Mouse (Mus musculus) forebrain, postnatal 0 days (tissue): ENCODE data around the gene Samhd1. TPM values are rescaled to one million over a fixed set of nuclear protein-coding genes. Genes with fewer than 3 reads are reported as not detected.

Experiments used
- ATAC-seq: fragments of 200-750 bp; cut with Nextera tagmentation; 2 replicates; pipeline ENCODE4 v1.8.0; 2017; ENCODE audit warnings: mild to moderate bottlenecking, moderate library complexity
- DNase-seq: peaks from one replicate; pipeline ENCODE4 v3.0.0-alpha.2; 2015
- H3K27ac ChIP-seq: fragments of 300-500 bp; sonication (generic); 2 replicates; pipeline ENCODE4 v1.5.1; 2014; ENCODE audit warnings: low read depth, mild to moderate bottlenecking, antibody characterized with exemption, low read length, moderate library complexity, mixed read lengths
- H3K27me3 ChIP-seq: fragments of 300-500 bp; sonication (generic); 2 replicates; pipeline ENCODE4 v1.6.1; 2014; ENCODE audit warnings: mild to moderate bottlenecking, low read length, mixed read lengths; ENCODE audit not compliant: insufficient read depth
- H3K36me3 ChIP-seq: fragments of 300-500 bp; sonication (generic); 2 replicates; pipeline ENCODE4 v1.6.1; 2014; ENCODE audit warnings: mild to moderate bottlenecking, moderate library complexity; ENCODE audit not compliant: insufficient read depth
- H3K4me1 ChIP-seq: fragments of 300-500 bp; sonication (generic); 2 replicates; pipeline ENCODE4 v1.6.1; 2014; ENCODE audit warnings: antibody characterized with exemption; ENCODE audit not compliant: insufficient read depth
- H3K4me2 ChIP-seq: fragments of 300-500 bp; sonication (generic); 2 replicates; pipeline ENCODE4 v1.6.1; 2014; ENCODE audit warnings: low read depth, mild to moderate bottlenecking, moderate library complexity
- H3K4me3 ChIP-seq: fragments of 300-500 bp; sonication (generic); 2 replicates; pipeline ENCODE4 v1.5.1; 2014; ENCODE audit warnings: low read depth, low read length, mixed read lengths
- H3K9ac ChIP-seq: fragments of 300-500 bp; sonication (generic); 2 replicates; pipeline ENCODE4 v1.6.1; 2014; ENCODE audit warnings: mild to moderate bottlenecking
- H3K9me3 ChIP-seq: fragments of 300-500 bp; sonication (generic); 2 replicates; pipeline ENCODE4 v1.6.1; 2016; ENCODE audit warnings: low read length
- CTCF ChIP-seq: sonication (generic); IDR thresholded peaks from 2 replicates; pipeline ENCODE4 v1.5.1; 2016; ENCODE audit warnings: antibody characterized with exemption, control low read depth, low read depth
- WGBS: fragments of 180-500 bp; shearing (Covaris S2); extraction: QIAGEN DNeasy Blood & Tissue Kit; methylation state at CpG from one replicate; pipeline ENCODE4 v1.1.7; 2014; 5-methylcytosine and 5-hydroxymethylcytosine counted together
- polyA plus RNA-seq: library from polyadenylated mRNA; unstranded; fragments of >200 nt; fragmentation: Nextera tagmentation; extraction: Ambion mirVana; gene quantifications from 2 replicates; pipeline ENCODE4 v1.2.1, GENCODE M21; 2015
- total RNA-seq: library from RNA; depleted of rRNA; stranded (reverse); fragments of >200 nt; gene quantifications from 2 replicates; pipeline ENCODE4 v1.2.3, GENCODE M21; 2014

The Samhd1 gene
- total and polyA plus RNA-seq, 2 experiments from 2014 or later, result 8.0 to 18.5 TPM

GRCm38 (mm10) chr2:157132086-157132485 lies 3.0 kb downstream of the Samhd1 start:
- no peak overlapping the region for H3K4me2 ChIP-seq
- H3K4me3 ChIP-seq, result no peak overlapping the region
- peaks cover 4% of the 10 kb centered on the region; the same call in 1 of the 2 replicates for H3K4me1 ChIP-seq
- H3K27ac ChIP-seq, result no peak overlapping the region
- no peak overlapping the region for H3K9ac ChIP-seq
- DNase-seq, result no peak
- no peaks in the 10 kb centered on the region for H3K27me3 ChIP-seq
- no peak for ATAC-seq
- no peaks in the 10 kb centered on the region for H3K36me3 ChIP-seq
- WGBS, result 84% methylated on average over 1 of the region's 1 CpGs
- no peaks in the 10 kb centered on the region for H3K9me3 ChIP-seq
- TF ChIP-seq CTCF, result no peak

- no peak for ATAC-seq
- WGBS, result 88% methylated on average over 8 of the region's 8 CpGs
- TF ChIP-seq CTCF, result no peak
These were observed 4.1 kb downstream of the Samhd1 start for GRCm38 (mm10) chr2:157130813-157131514.

GRCm38 (mm10) chr2:157129601-157130164 lies 5.4 kb downstream of the Samhd1 start:
- no peak overlapping the region for H3K27ac ChIP-seq
- peaks cover 4% of the 10 kb centered on the region; the same call in 1 of the 2 replicates for H3K4me1 ChIP-seq
- no peak overlapping the region for H3K4me2 ChIP-seq
- TF ChIP-seq CTCF, result no peak
- no peaks in the 10 kb centered on the region for H3K9me3 ChIP-seq
- no peaks in the 10 kb centered on the region for H3K36me3 ChIP-seq
- no peak for ATAC-seq
- WGBS, result 85% methylated on average over 11 of the region's 11 CpGs
- H3K9ac ChIP-seq, result no peak overlapping the region
- no peak overlapping the region for H3K4me3 ChIP-seq
- no peak for DNase-seq
- no peaks in the 10 kb centered on the region for H3K27me3 ChIP-seq

More at GRCm38 (mm10) chr2:157130813-157131514, 4.1 kb downstream of the Samhd1 start:
- peaks cover 4% of the 10 kb centered on the region; the same call in 1 of the 2 replicates for H3K4me1 ChIP-seq
- no peaks in the 10 kb centered on the region for H3K36me3 ChIP-seq
- no peaks in the 10 kb centered on the region for H3K9me3 ChIP-seq
- H3K27me3 ChIP-seq, result no peaks in the 10 kb centered on the region
- H3K4me2 ChIP-seq, result no peak overlapping the region
- no peak overlapping the region for H3K9ac ChIP-seq
- no peak overlapping the region for H3K27ac ChIP-seq
- H3K4me3 ChIP-seq, result no peak overlapping the region
- DNase-seq, result no peak

- no peaks in the 10 kb centered on the region for H3K36me3 ChIP-seq
- no peak for DNase-seq
- H3K9ac ChIP-seq, result no peak overlapping the region
- H3K27me3 ChIP-seq, result no peaks in the 10 kb centered on the region
- no peaks in the 10 kb centered on the region for H3K9me3 ChIP-seq
- TF ChIP-seq CTCF, result no peak
- WGBS, result 87% methylated on average over 4 of the region's 4 CpGs
- no peak overlapping the region for H3K4me3 ChIP-seq
- no peak for ATAC-seq
- no peak overlapping the region for H3K4me2 ChIP-seq
- H3K27ac ChIP-seq, result no peak overlapping the region
- H3K4me1 ChIP-seq, result peaks cover under 1% of the 10 kb centered on the region; the same call in 1 of the 2 replicates
These were observed 6.0 kb downstream of the Samhd1 start for GRCm38 (mm10) chr2:157129096-157129495.

- H3K27ac ChIP-seq, result no peak overlapping the region
- H3K9me3 ChIP-seq, result no peaks in the 10 kb centered on the region
- peak; percentile 27 for DNase-seq
- ATAC-seq, result no peak
- H3K9ac ChIP-seq, result no peak overlapping the region
- H3K27me3 ChIP-seq, result no peaks in the 10 kb centered on the region
- H3K4me2 ChIP-seq, result no peak overlapping the region
- H3K4me3 ChIP-seq, result no peak overlapping the region
- WGBS, result 57% methylated on average over 4 of the region's 4 CpGs
- 0 out of 2 replicates have a peak, but pooled peaks have one; percentile 37 for TF ChIP-seq CTCF
- H3K4me1 ChIP-seq, result no peaks in the 10 kb centered on the region
- no peaks in the 10 kb centered on the region for H3K36me3 ChIP-seq
These were observed 7.0 kb downstream of the Samhd1 start for GRCm38 (mm10) chr2:157128072-157128471.

- no peak overlapping the region for H3K9ac ChIP-seq
- no peak overlapping the region for H3K4me3 ChIP-seq
- no peak overlapping the region for H3K27ac ChIP-seq
- H3K27me3 ChIP-seq, result no peaks in the 10 kb centered on the region
- TF ChIP-seq CTCF, result no peak
- WGBS, result 87% methylated on average over 3 of the region's 3 CpGs
- H3K4me2 ChIP-seq, result no peak overlapping the region
- H3K36me3 ChIP-seq, result no peaks in the 10 kb centered on the region
- H3K9me3 ChIP-seq, result no peaks in the 10 kb centered on the region
- H3K4me1 ChIP-seq, result no peaks in the 10 kb centered on the region
- ATAC-seq (no peak), DNase-seq (no peak)
These were observed 7.7 kb downstream of the Samhd1 start for GRCm38 (mm10) chr2:157127370-157127769.

- H3K9ac ChIP-seq, result no peak overlapping the region
- no peak for ATAC-seq
- no peak overlapping the region for H3K4me3 ChIP-seq
- no peaks in the 10 kb centered on the region for H3K9me3 ChIP-seq
- WGBS, result 93% methylated on average over 3 of the region's 3 CpGs
- no peak overlapping the region for H3K4me2 ChIP-seq
- no peaks in the 10 kb centered on the region for H3K4me1 ChIP-seq
- peaks cover 7% of the 10 kb centered on the region; the same call in 1 of the 2 replicates for H3K36me3 ChIP-seq
- H3K27ac ChIP-seq, result no peak overlapping the region
- DNase-seq, result no peak
- TF ChIP-seq CTCF, result no peak
- no peaks in the 10 kb centered on the region for H3K27me3 ChIP-seq
These were observed 9.8 kb downstream of the Samhd1 start for GRCm38 (mm10) chr2:157125246-157125645.
